Mouse (Mus musculus) ES-E14 (cell line): ENCODE data around the gene Fstl3. TPM values are rescaled to one million over a fixed set of nuclear protein-coding genes. Genes with fewer than 3 reads are reported as not detected.

Source experiments
- DNase-seq: peaks from one replicate; pipeline ENCODE4 v3.0.0-alpha.2; 2013; ENCODE audit warnings: low read depth, low spot score
- H3K27ac ChIP-seq: 2 replicates; pipeline ENCODE4 v1.5.1; 2012; ENCODE audit warnings: low read depth, mild to moderate bottlenecking, low read length, moderate library complexity, mixed read lengths; ENCODE audit not compliant: poor library complexity, insufficient read depth, severe bottlenecking
- H3K36me3 ChIP-seq: 2 replicates; pipeline ENCODE4 v1.6.1; 2012; ENCODE audit warnings: mild to moderate bottlenecking, low read length, moderate library complexity, mixed read lengths; ENCODE audit not compliant: control insufficient read depth, poor library complexity, insufficient read depth, severe bottlenecking
- H3K4me1 ChIP-seq, 2 experiments: fragments of 150-350 bp in 1 of 2; sonication (generic) in 1 of 2; 2 replicates each; pipeline ENCODE4 v1.6.1; 2012; ENCODE audit warnings: low read length in 2 of 2, mild to moderate bottlenecking in 1 of 2, mixed read lengths in 1 of 2; ENCODE audit not compliant: control insufficient read depth in 2 of 2, insufficient read depth in 2 of 2, poor library complexity in 1 of 2
- H3K4me3 ChIP-seq, 2 experiments: fragments of 150-350 bp in 1 of 2; sonication (generic) in 1 of 2; 2 replicates each; pipeline ENCODE4 v1.5.1; 2012; ENCODE audit warnings: low read length in 2 of 2, low read depth in 1 of 2, mild to moderate bottlenecking in 1 of 2, mixed read lengths in 1 of 2; ENCODE audit not compliant: insufficient read depth in 1 of 2, poor library complexity in 1 of 2, severe bottlenecking in 1 of 2
- H3K9ac ChIP-seq: 2 replicates; pipeline ENCODE4 v1.6.1; 2012; ENCODE audit warnings: low read depth, mild to moderate bottlenecking, low read length, mixed read lengths; ENCODE audit not compliant: poor library complexity, insufficient read depth, severe bottlenecking
- H3K9me3 ChIP-seq: fragments of 150-350 bp; sonication (generic); 2 replicates; pipeline ENCODE4 v1.6.1; 2012; ENCODE audit warnings: low read depth, mild to moderate bottlenecking, low read length; ENCODE audit not compliant: control insufficient read depth, insufficient read depth
- CHD2 ChIP-seq: IDR thresholded peaks from 2 replicates; pipeline ENCODE4 v1.6.1; 2014; ENCODE audit warnings: mild to moderate bottlenecking, low read depth, low read length, inconsistent platforms
- HCFC1 ChIP-seq: IDR thresholded peaks from 2 replicates; pipeline ENCODE4 v1.6.1; 2012; ENCODE audit warnings: low read length, inconsistent platforms, borderline replicate concordance; ENCODE audit not compliant: insufficient read depth
- MAFK ChIP-seq: IDR thresholded peaks from 2 replicates; pipeline ENCODE4 v1.6.1; 2014; ENCODE audit warnings: mild to moderate bottlenecking, low read depth, low read length, inconsistent platforms; ENCODE audit not compliant: insufficient read depth
- ZC3H11A ChIP-seq: IDR thresholded peaks from 2 replicates; pipeline ENCODE4 v1.6.1; 2012; ENCODE audit warnings: low read depth, mild to moderate bottlenecking, inconsistent platforms, low read length, borderline replicate concordance
- ZNF384 ChIP-seq: IDR thresholded peaks from 2 replicates; pipeline ENCODE4 v1.6.1; 2012; ENCODE audit warnings: low read depth, low read length, inconsistent platforms
- in situ Hi-C, 2 experiments: fragments of 600-800 bp; cut with MboI; formaldehyde crosslinking; loops; one replicate each; pipeline ENCODE4 v1.15.1; 2025; ENCODE audit warnings: low sequenced_read_pairs in 2 of 2, inconsistent platforms in 1 of 2; ENCODE audit not compliant: unreplicated experiment in 2 of 2
- total RNA-seq: library from RNA; depleted of rRNA; stranded (reverse); fragments of 300-350 nt; gene quantifications from 2 replicates; pipeline ENCODE4 v1.2.3, GENCODE M21; 2012

The Fstl3 gene
- total RNA-seq, 1 experiment: 7.1 TPM

DNA sequence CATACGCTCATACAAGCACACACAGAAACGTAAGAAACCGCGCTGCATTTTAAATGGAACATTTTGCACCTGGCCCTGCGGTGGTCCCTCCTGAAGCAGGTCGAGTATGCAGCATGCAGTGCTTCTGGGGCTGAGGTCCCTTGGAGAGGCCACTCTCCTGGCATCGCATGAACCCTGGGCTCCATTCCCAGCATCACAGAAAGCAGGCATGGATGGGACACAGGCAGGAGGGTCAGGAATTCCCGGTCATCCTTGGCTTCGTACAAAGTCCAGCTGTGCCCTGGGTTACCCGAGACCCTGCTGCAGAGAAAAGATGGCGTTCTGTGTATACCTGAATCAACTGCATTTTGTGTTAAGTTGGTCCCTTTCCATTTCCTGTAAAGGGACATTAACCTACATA lies 23.4 kb downstream of the Fstl3 start:
- no peak for TF ChIP-seq ZNF384
- TF ChIP-seq CHD2: no peak
- no peak for TF ChIP-seq ZC3H11A
- TF ChIP-seq HCFC1: no peak
- no peak for TF ChIP-seq MAFK
- no peaks in the 10 kb centered on the region for H3K9me3 ChIP-seq
- no peaks in the 10 kb centered on the region for H3K36me3 ChIP-seq
- DNase-seq: no peak
- H3K4me3 ChIP-seq: no peak overlapping the region
- H3K4me1 ChIP-seq: peaks cover 8 to 48% of the 10 kb centered on the region in 2 experiments; a peak in 3 of 4 replicates
- no peak overlapping the region for H3K9ac ChIP-seq
- H3K27ac ChIP-seq: no peak overlapping the region
- in situ Hi-C loops: no loop called here

DNA sequence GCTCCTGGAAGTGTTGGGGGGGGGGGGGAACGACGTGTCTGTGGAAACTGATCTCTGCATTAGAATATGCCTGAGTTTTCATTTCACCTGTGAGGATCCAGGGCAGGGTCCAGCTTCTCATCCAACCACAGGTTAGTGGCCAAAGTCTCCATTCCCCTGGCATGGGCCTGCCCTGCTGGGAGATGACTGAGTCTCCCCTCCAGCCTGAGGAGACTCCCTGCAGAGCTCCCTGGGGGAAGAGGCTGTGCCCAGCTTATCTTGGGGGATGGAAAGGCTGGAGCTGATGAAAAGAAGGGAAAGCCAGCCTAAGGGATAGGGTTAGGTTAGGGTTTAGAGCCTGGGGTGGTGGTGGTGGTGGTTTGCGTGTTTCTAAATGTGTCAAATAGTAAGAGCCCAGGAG lies 24.8 kb downstream of the Fstl3 start:
- no peaks in the 10 kb centered on the region for H3K9me3 ChIP-seq
- no peak overlapping the region for H3K4me3 ChIP-seq
- H3K4me1 ChIP-seq: peaks cover 6 to 54% of the 10 kb centered on the region in 2 experiments; a peak in 3 of 4 replicates
- TF ChIP-seq CHD2 (no peak), ZNF384 (no peak), MAFK (no peak), ZC3H11A (no peak), HCFC1 (no peak)
- DNase-seq: no peak
- in situ Hi-C loops: no loop called here
- H3K9ac ChIP-seq: no peak overlapping the region
- H3K27ac ChIP-seq: peak overlapping the region; percentile 58; the same call in 1 of the 2 replicates
- H3K36me3 ChIP-seq: no peaks in the 10 kb centered on the region

DNA sequence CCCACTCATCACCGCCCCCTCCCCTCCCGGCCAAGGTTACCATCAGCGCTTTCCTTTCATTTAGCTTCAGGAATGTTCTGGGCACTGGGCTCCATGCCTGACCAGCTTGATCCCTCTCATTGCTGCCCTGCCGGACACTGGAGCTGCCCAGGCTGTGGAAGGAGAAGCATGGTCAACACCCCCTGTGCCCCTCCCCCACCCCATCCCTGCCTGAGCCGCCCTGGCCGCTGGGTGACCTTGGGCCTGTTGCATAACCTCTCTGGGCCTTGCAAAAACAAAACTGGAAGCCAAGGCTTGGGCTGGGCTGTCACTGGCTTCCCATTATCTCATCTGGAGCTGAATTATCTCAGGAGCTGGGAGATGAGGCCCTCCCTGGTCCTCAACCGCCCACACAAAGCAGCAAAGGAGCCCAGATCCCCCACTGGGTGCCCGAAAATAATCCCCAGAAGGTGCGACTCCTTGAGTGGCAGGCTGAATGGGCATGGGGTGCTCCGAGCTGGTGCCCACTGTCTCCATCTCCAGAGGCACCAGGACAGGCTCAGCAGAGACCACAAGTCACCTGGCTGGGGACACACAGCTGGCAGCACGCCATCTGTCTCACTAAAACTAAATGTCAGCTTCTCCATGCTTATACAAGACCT lies 25.4 kb downstream of the Fstl3 start:
- no peak overlapping the region for H3K9ac ChIP-seq
- H3K9me3 ChIP-seq: no peaks in the 10 kb centered on the region
- H3K27ac ChIP-seq: peak overlapping the region; percentile 58; the same call in 1 of the 2 replicates
- H3K4me3 ChIP-seq: no peak overlapping the region
- TF ChIP-seq MAFK: no peak
- no peak for DNase-seq
- H3K4me1 ChIP-seq: peaks cover 4 to 53% of the 10 kb centered on the region in 2 experiments; a peak in 3 of 4 replicates
- no peaks in the 10 kb centered on the region for H3K36me3 ChIP-seq
- in situ Hi-C loops: no loop called here

DNA sequence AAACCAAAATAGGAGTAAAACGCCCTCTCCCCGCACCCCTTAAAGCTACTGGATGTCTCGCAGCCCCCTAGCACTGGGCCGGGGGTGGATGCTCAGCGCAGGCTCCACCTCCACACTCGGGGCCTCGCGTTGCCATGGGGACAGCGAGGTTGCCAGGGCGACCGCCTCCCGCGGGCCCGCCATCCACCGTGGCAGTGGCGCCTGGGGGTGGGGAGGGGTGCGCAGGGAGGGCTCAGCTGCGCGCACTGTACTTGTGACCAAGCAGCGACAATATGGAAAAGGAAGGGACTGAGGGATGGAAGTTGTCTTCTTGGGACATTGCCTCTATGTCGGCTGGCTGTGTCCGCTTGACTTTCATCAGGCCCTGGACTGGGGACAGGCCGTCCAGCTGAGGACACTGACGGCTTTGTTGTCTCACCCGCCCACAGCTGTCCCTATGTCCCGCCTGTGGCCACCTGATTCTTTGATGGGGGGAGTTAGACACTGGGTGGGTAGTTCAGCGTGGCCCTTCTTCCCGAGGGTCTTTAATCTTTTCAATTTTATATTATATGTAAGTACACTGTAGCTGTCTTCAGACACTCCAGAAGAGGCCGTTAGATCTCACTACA lies 26.7 kb downstream of the Fstl3 start:
- peak; percentile 51 for DNase-seq
- Histone ChIP-seq H3K4me1 (peaks cover 2 to 47% of the 10 kb centered on the region in 2 experiments; a peak in 2 of 4 replicates), H3K36me3 (no peaks in the 10 kb centered on the region), H3K9me3 (no peaks in the 10 kb centered on the region), H3K27ac (no peak overlapping the region), H3K4me3 (peak overlapping the region in 1 of 2 experiments; percentile 1; a peak in 1 of 4 replicates), H3K9ac (no peak overlapping the region)
- in situ Hi-C loops: no loop called here
- TF ChIP-seq CHD2 (no peak), HCFC1 (no peak), ZC3H11A (no peak), MAFK (no peak), ZNF384 (no peak)

DNA sequence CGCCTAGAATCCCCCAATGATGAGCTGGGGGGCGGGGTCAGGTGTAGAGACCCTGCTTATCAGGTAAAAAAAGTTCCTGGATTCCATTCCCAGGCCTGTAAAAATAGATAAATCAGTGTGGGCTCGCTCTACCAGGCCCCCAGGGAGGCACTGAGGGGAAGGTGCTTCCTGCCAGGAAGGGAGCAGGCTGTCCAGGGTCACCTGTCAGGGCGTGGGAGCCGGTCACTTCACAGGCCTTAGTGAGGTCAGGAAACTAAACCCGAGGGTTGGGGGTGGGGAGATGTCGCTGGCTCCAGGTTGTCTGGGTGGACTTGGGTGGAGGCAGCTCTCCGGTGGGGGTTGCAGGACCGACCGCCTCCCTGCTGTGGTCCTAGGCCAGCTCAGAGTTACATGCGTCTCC lies 28.6 kb downstream of the Fstl3 start:
- Histone ChIP-seq H3K36me3 (no peaks in the 10 kb centered on the region), H3K9ac (no peak overlapping the region), H3K27ac (no peak overlapping the region), H3K4me3 (no peak overlapping the region), H3K4me1 (peaks cover 2 to 42% of the 10 kb centered on the region in 2 experiments; a peak in 2 of 4 replicates), H3K9me3 (no peaks in the 10 kb centered on the region)
- TF ChIP-seq CHD2: no peak
- TF ChIP-seq HCFC1: no peak
- TF ChIP-seq ZNF384: no peak
- TF ChIP-seq MAFK: no peak
- TF ChIP-seq ZC3H11A: no peak
- in situ Hi-C loops: no loop called here
- DNase-seq: no peak
